Mouse (Mus musculus) bone marrow macrophage, adult 2 months (primary cell): Measurements from ENCODE around the gene Zbtb22.

Experiments used
- CTCF ChIP-seq: IDR thresholded peaks from 2 replicates; pipeline ENCODE4 v1.5.1; 2012; ENCODE audit warnings: low read depth, mild to moderate bottlenecking, low read length, moderate library complexity
- POLR2A ChIP-seq: IDR thresholded peaks from 2 replicates; pipeline ENCODE4 v1.6.1; 2012; ENCODE audit warnings: mild to moderate bottlenecking, low read depth, low read length, borderline replicate concordance

GRCm38 (mm10) chr17:33954646-33955554 lies 39.2 kb downstream of the Zbtb22 start:
- no peak; the same call in 1 of the 2 replicates for TF ChIP-seq POLR2A
- TF ChIP-seq CTCF: no peak
